Mouse (Mus musculus): ENCODE data around the gene Atp2c2. TPM values are rescaled to one million over a fixed set of nuclear protein-coding genes. Genes with fewer than 3 reads are reported as not detected.

Gene Atp2c2
- polyA plus RNA-seq, 1 experiment from 2014 or later = 0.51 TPM

DNA sequence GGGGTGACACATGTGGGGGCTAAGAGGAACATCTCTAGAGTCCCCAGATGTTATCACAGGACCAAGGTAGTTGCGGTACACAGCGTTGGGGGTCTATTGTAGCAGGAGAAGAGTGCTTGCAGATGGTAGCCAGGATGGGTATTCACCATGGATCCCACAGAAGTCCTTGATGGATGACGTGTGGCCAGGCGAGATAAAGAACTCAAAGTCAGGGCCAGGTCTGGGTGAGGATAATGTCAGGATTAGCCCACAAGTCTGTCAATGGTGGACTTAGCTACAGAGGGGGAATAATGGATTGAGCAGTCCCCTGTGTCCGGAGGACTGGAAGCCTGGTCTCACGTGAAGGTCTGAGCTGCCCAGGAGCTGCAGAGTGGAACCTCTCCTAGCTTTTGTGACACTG lies 24.8 kb downstream of the Atp2c2 start:
- WGBS = 62% methylated on average over 6 of the region's 6 CpGs
- no peaks in the 10 kb centered on the region; the same call in 1 of the 2 replicates for H3K4me1 ChIP-seq (replicated peaks; ENCODE audit: control insufficient read depth, insufficient read depth, low read length)
- ATAC-seq (replicated peaks; ENCODE audit: low FRiP score) (no peak), DNase-seq (ENCODE audit: low spot score) (no peak)
- H3K27me3 ChIP-seq (replicated peaks; ENCODE audit: control insufficient read depth, insufficient read depth, low read length) = peaks cover 8% of the 10 kb centered on the region; the same call in 1 of the 2 replicates
- H3K9ac ChIP-seq (ENCODE audit: low read depth, low read length) = no peak overlapping the region
- no peaks in the 10 kb centered on the region for H3K9me3 ChIP-seq (ENCODE audit: control insufficient read depth, low read length)
- H3K36me3 ChIP-seq (ENCODE audit: control insufficient read depth, insufficient read depth, low read length) = no peaks in the 10 kb centered on the region
- H3K4me3 ChIP-seq (ENCODE audit: low read depth, low read length) = no peak overlapping the region
- H3K4me2 ChIP-seq = no peak overlapping the region
- no peak overlapping the region for H3K27ac ChIP-seq (ENCODE audit: low read depth, low read length)

DNA sequence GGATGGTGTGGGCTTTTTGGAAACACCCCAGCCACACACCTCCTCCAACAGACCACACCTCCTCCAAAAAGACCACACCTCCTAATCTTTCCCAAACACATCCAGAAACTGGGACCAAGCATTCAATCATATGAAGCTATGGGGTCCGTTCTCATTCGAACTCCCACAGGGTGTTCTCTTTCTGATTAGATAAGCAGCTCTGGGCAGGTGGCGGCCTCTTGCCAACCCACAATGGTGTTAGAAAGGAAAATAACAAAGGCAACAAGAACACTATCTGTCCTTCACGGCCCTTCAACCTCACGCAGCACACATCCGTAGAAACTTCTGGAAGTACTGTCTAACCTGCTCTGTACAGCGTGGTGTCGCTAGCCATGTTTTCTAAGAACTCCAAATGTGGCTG lies 27.3 kb downstream of the Atp2c2 start:
- Histone ChIP-seq H3K4me3 (ENCODE audit: low read depth, low read length) (no peak overlapping the region), H3K4me1 (replicated peaks; ENCODE audit: control insufficient read depth, insufficient read depth, low read length) (no peaks in the 10 kb centered on the region; the same call in 1 of the 2 replicates), H3K9me3 (ENCODE audit: control insufficient read depth, low read length) (no peaks in the 10 kb centered on the region), H3K9ac (ENCODE audit: low read depth, low read length) (no peak overlapping the region), H3K4me2 (no peak overlapping the region), H3K27me3 (replicated peaks; ENCODE audit: control insufficient read depth, insufficient read depth, low read length) (peaks cover 8% of the 10 kb centered on the region; the same call in 1 of the 2 replicates), H3K36me3 (ENCODE audit: control insufficient read depth, insufficient read depth, low read length) (no peaks in the 10 kb centered on the region), H3K27ac (ENCODE audit: low read depth, low read length) (no peak overlapping the region)
- ATAC-seq (replicated peaks; ENCODE audit: low FRiP score) (peak; percentile 78), DNase-seq (ENCODE audit: low spot score) (no peak)
- 44% methylated on average over 8 of the region's 8 CpGs for WGBS

DNA sequence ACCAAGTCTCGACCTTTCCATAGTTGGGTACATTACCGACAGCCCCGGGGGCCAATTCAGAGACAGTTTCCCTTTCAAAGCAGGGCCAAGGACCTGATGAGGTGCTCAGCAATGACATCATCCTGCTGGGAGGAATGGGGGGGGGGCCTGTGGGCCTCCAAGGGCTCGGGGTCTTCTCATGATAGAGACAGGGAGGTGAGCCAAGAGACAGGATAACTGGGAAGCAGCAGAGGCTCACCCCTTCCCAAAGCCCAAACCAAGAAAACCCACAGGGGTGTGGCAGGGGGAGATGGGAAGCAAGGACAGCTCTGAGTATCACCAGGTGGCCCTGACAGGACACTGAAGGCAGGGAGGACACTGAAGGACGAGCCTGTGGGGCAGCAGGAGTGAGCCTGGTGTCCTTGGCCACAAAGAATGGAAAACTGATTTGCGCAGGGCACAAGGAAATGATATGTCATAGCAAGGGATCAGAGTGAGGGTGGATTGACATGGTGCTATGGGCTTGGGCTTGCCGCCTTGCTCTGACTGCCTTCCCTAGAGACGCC lies 28.6 kb downstream of the Atp2c2 start:
- Histone ChIP-seq H3K4me3 (ENCODE audit: low read depth, low read length) (no peak overlapping the region), H3K27ac (ENCODE audit: low read depth, low read length) (no peak overlapping the region), H3K27me3 (replicated peaks; ENCODE audit: control insufficient read depth, insufficient read depth, low read length) (0 out of 2 replicates have a peak, but pooled peaks cover 3% of the 10 kb centered on the region), H3K9me3 (ENCODE audit: control insufficient read depth, low read length) (no peaks in the 10 kb centered on the region), H3K36me3 (ENCODE audit: control insufficient read depth, insufficient read depth, low read length) (no peaks in the 10 kb centered on the region), H3K4me1 (replicated peaks; ENCODE audit: control insufficient read depth, insufficient read depth, low read length) (no peaks in the 10 kb centered on the region; the same call in 1 of the 2 replicates), H3K9ac (ENCODE audit: low read depth, low read length) (no peak overlapping the region), H3K4me2 (no peak overlapping the region)
- WGBS = 86% methylated on average over 8 of the region's 8 CpGs
- DNase-seq (ENCODE audit: low spot score) (no peak), ATAC-seq (replicated peaks; ENCODE audit: low FRiP score) (no peak)

DNA sequence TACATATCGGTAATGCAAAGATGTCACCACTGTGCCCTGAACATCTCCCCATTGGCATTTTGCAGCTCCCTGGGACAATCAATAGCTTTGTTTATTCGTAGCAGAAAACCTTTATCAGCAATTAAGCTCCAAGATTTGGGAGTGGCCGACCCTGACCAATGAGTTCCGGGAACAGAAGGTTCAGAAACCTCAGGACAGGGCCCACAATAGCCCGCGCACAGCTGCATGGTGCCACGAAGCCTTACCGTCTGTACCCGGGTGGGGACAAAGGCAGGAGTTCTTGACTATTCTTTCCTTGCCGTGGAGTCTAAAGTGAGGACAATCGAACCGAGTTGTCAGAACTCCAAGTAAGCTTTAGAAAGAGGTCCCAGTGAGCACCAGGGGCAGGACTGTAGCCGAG lies 32.3 kb downstream of the Atp2c2 start:
- Histone ChIP-seq H3K27me3 (replicated peaks; ENCODE audit: control insufficient read depth, insufficient read depth, low read length) (0 out of 2 replicates have a peak, but pooled peaks cover 3% of the 10 kb centered on the region), H3K4me1 (replicated peaks; ENCODE audit: control insufficient read depth, insufficient read depth, low read length) (no peaks in the 10 kb centered on the region; the same call in 1 of the 2 replicates), H3K9me3 (ENCODE audit: control insufficient read depth, low read length) (no peaks in the 10 kb centered on the region), H3K27ac (ENCODE audit: low read depth, low read length) (no peak overlapping the region), H3K4me2 (no peak overlapping the region), H3K9ac (ENCODE audit: low read depth, low read length) (no peak overlapping the region), H3K36me3 (ENCODE audit: control insufficient read depth, insufficient read depth, low read length) (no peaks in the 10 kb centered on the region), H3K4me3 (ENCODE audit: low read depth, low read length) (no peak overlapping the region)
- ATAC-seq (replicated peaks; ENCODE audit: low FRiP score) = no peak
- 81% methylated on average over 13 of the region's 13 CpGs for WGBS
- DNase-seq (ENCODE audit: low spot score) = no peak

DNA sequence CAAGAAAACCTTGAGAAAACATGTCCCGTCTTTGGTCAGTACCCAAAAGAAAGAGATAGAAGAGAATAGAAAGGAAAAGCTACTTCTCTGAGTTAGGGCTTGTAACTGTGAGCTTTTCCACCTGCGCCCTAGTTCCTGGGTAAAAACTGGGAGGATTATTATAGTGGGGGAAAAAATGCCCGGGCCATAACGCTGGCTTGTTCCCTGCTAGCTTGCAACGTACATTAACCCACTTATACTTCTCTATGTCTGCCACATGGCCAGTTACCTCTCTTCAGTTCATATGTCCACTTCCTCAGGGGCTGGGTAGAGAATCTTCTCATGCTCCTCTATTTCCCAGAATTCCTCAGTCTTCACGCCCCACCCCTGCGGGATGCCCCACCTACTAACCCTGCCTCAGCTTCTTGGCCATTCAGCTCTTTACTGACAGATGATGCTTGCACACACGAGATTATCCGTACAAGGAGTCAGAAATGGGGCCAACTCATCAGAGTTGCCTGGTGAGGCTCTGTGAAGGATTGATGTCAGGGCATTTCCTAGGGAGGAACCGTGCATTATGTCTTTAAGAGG lies 36.6 kb downstream of the Atp2c2 start:
- Histone ChIP-seq H3K9me3 (ENCODE audit: control insufficient read depth, low read length) (no peaks in the 10 kb centered on the region), H3K4me2 (no peak overlapping the region), H3K4me3 (ENCODE audit: low read depth, low read length) (no peak overlapping the region), H3K36me3 (ENCODE audit: control insufficient read depth, insufficient read depth, low read length) (no peaks in the 10 kb centered on the region), H3K4me1 (replicated peaks; ENCODE audit: control insufficient read depth, insufficient read depth, low read length) (peaks cover 12% of the 10 kb centered on the region), H3K9ac (ENCODE audit: low read depth, low read length) (no peak overlapping the region), H3K27ac (ENCODE audit: low read depth, low read length) (no peak overlapping the region), H3K27me3 (replicated peaks; ENCODE audit: control insufficient read depth, insufficient read depth, low read length) (no peaks in the 10 kb centered on the region)
- ATAC-seq (replicated peaks; ENCODE audit: low FRiP score) (no peak), DNase-seq (ENCODE audit: low spot score) (no peak)
- WGBS = 84% methylated on average over 10 of the region's 10 CpGs

DNA sequence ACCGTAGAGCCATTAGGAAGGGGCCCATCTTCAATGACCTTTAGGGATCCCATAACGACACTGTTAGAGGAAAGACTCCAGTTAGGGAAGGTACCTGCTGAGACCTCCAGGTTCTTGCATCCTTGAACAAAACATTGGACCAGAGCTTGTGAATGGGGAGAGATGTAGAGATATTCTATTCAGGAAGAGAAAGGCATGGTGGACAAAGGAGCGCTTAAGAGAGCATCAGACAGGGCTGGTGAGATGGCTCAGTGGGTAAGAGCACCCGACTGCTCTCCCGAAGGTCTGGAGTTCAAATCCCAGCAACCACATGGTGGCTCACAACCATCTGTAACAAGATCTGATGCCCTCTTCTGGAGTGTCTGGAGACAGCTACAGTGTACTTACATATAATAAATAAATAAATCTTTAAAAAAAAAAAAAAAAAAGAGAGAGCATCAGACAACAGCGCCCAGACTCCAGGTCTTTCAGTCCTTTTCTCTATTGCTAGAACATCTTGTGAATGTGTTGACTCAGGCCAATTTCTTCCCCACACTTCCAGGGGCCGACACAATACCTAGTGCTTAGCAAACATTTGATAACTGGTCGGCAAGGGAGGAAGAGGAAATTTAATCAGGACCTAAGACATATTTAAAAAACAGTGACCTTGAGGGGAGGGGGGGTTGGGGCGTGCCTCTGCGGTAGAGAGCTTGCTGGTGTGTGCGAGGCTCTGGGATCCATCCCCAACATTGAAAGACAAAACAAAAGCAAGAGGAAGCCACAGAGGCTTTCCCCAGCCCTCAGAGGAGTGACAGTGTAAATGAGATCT lies 37.5 kb downstream of the Atp2c2 start:
- H3K36me3 ChIP-seq (ENCODE audit: control insufficient read depth, insufficient read depth, low read length) = no peaks in the 10 kb centered on the region
- H3K4me3 ChIP-seq (ENCODE audit: low read depth, low read length) = no peak overlapping the region
- DNase-seq (ENCODE audit: low spot score) (no peak), ATAC-seq (replicated peaks; ENCODE audit: low FRiP score) (no peak)
- no peaks in the 10 kb centered on the region for H3K9me3 ChIP-seq (ENCODE audit: control insufficient read depth, low read length)
- H3K4me1 ChIP-seq (replicated peaks; ENCODE audit: control insufficient read depth, insufficient read depth, low read length) = peaks cover 12% of the 10 kb centered on the region
- no peak overlapping the region for H3K9ac ChIP-seq (ENCODE audit: low read depth, low read length)
- H3K27me3 ChIP-seq (replicated peaks; ENCODE audit: control insufficient read depth, insufficient read depth, low read length) = no peaks in the 10 kb centered on the region
- no peak overlapping the region for H3K27ac ChIP-seq (ENCODE audit: low read depth, low read length)
- H3K4me2 ChIP-seq = no peak overlapping the region
- WGBS = 60% methylated on average over 11 of the region's 11 CpGs

- Histone ChIP-seq H3K36me3 (ENCODE audit: control insufficient read depth, insufficient read depth, low read length) (no peaks in the 10 kb centered on the region), H3K4me2 (no peak overlapping the region), H3K27ac (ENCODE audit: low read depth, low read length) (no peak overlapping the region), H3K27me3 (replicated peaks; ENCODE audit: control insufficient read depth, insufficient read depth, low read length) (no peaks in the 10 kb centered on the region), H3K4me3 (ENCODE audit: low read depth, low read length) (no peak overlapping the region), H3K4me1 (replicated peaks; ENCODE audit: control insufficient read depth, insufficient read depth, low read length) (peaks cover 12% of the 10 kb centered on the region), H3K9ac (ENCODE audit: low read depth, low read length) (no peak overlapping the region), H3K9me3 (ENCODE audit: control insufficient read depth, low read length) (no peaks in the 10 kb centered on the region)
- ATAC-seq (replicated peaks; ENCODE audit: low FRiP score) (peak; percentile 81), DNase-seq (ENCODE audit: low spot score) (no peak)
- WGBS = 61% methylated on average over 19 of the region's 19 CpGs
Observed at GRCm38 (mm10) chr8:119738129-119738907, 38.5 kb downstream of the Atp2c2 start.

GRCm38 (mm10) chr8:119740634-119741033 lies 40.8 kb downstream of the Atp2c2 start:
- no peak for ATAC-seq (replicated peaks; ENCODE audit: low FRiP score)
- H3K4me3 ChIP-seq (ENCODE audit: low read depth, low read length) = no peak overlapping the region
- H3K36me3 ChIP-seq (ENCODE audit: control insufficient read depth, insufficient read depth, low read length) = no peaks in the 10 kb centered on the region
- H3K27me3 ChIP-seq (replicated peaks; ENCODE audit: control insufficient read depth, insufficient read depth, low read length) = no peaks in the 10 kb centered on the region
- H3K27ac ChIP-seq (ENCODE audit: low read depth, low read length) = no peak overlapping the region
- WGBS = 67% methylated on average over 4 of the region's 4 CpGs
- no peak overlapping the region for H3K4me2 ChIP-seq
- H3K9me3 ChIP-seq (ENCODE audit: control insufficient read depth, low read length) = no peaks in the 10 kb centered on the region
- peaks cover 12% of the 10 kb centered on the region for H3K4me1 ChIP-seq (replicated peaks; ENCODE audit: control insufficient read depth, insufficient read depth, low read length)
- no peak for DNase-seq (ENCODE audit: low spot score)
- H3K9ac ChIP-seq (ENCODE audit: low read depth, low read length) = no peak overlapping the region

Data from liver, embryonic 11.5 days (tissue).